In genomic region chr2:48449165-48449842, GRCm38 (mm10) we compare ENCODE assay signal across 13 mouse cellular contexts.
"Had no signal": no experiment of that assay in that cellular context is flagged by ENCODE, and none has a peak within 500 bp of the region (broad histone marks: within the 10 kb centered on the region; RNA-seq: fewer than 3 reads in every experiment).

No protein-coding gene starts in this region.

- H3K4me2 ChIP-seq: limb, embryonic 15.5 days; liver, embryonic 12.5 days; lung, embryonic 15.5 days; midbrain, embryonic 12.5 days; neural tube, embryonic 13.5 days; stomach, embryonic 15.5 days had no signal

- H3K9me3 ChIP-seq: limb, embryonic 15.5 days; liver, embryonic 12.5 days; lung, embryonic 15.5 days; midbrain, embryonic 12.5 days; neural tube, embryonic 13.5 days; stomach, embryonic 15.5 days had no signal

- H3K27ac ChIP-seq: left cerebral cortex, adult 2 months; limb, embryonic 15.5 days; liver, embryonic 12.5 days; lung, embryonic 15.5 days; midbrain, embryonic 12.5 days; neural tube, embryonic 13.5 days; stomach, embryonic 15.5 days had no signal

- H3K9ac ChIP-seq: limb, embryonic 15.5 days; liver, embryonic 12.5 days; lung, embryonic 15.5 days; midbrain, embryonic 12.5 days; neural tube, embryonic 13.5 days; stomach, embryonic 15.5 days had no signal

- H3K27me3 ChIP-seq: limb, embryonic 15.5 days; liver, embryonic 12.5 days; lung, embryonic 15.5 days; midbrain, embryonic 12.5 days; neural tube, embryonic 13.5 days; stomach, embryonic 15.5 days had no signal

- H3K36me3 ChIP-seq: limb, embryonic 15.5 days; liver, embryonic 12.5 days; lung, embryonic 15.5 days; midbrain, embryonic 12.5 days; neural tube, embryonic 13.5 days; stomach, embryonic 15.5 days had no signal

- DNase-seq: kidney, postnatal 25 days; lung, postnatal 4 days; right cerebral cortex, postnatal 14 days; thymus, adult 2 months; thymus, postnatal 25 days had no signal

- H3K4me3 ChIP-seq: left cerebral cortex, adult 2 months; limb, embryonic 15.5 days; liver, embryonic 12.5 days; lung, embryonic 15.5 days; midbrain, embryonic 12.5 days; neural tube, embryonic 13.5 days; stomach, embryonic 15.5 days had no signal

- ATAC-seq: liver, embryonic 12.5 days; midbrain, embryonic 16.5 days had no signal

- H3K4me1 ChIP-seq: liver, embryonic 12.5 days; lung, embryonic 15.5 days; stomach, embryonic 15.5 days had no signal
